Mouse (Mus musculus) ES-E14 (cell line): Measurements from ENCODE around the gene Eepd1.

Experiments used
- CHD2 ChIP-seq: IDR thresholded peaks from 2 replicates; pipeline ENCODE4 v1.6.1; 2014; ENCODE audit warnings: mild to moderate bottlenecking, low read depth, low read length, inconsistent platforms
- MAFK ChIP-seq: IDR thresholded peaks from 2 replicates; pipeline ENCODE4 v1.6.1; 2014; ENCODE audit warnings: mild to moderate bottlenecking, low read depth, low read length, inconsistent platforms; ENCODE audit not compliant: insufficient read depth

- TF ChIP-seq MAFK (no peak), CHD2 (no peak)
Observed at GRCm38 (mm10) chr9:25484619-25484986, 3.3 kb downstream of the Eepd1 start.
